Mouse (Mus musculus) ovary, postnatal 14 days (tissue): ENCODE data around the gene Terb1.

Source experiments
- DNase-seq: peaks from one replicate; pipeline ENCODE4 v3.0.0; 2022; ENCODE audit warnings: low spot score

Gene Terb1

GRCm38 (mm10) chr8:104411468-104411867, 98.2 kb downstream of the Terb1 start:
- DNase-seq, result no peak

DNA sequence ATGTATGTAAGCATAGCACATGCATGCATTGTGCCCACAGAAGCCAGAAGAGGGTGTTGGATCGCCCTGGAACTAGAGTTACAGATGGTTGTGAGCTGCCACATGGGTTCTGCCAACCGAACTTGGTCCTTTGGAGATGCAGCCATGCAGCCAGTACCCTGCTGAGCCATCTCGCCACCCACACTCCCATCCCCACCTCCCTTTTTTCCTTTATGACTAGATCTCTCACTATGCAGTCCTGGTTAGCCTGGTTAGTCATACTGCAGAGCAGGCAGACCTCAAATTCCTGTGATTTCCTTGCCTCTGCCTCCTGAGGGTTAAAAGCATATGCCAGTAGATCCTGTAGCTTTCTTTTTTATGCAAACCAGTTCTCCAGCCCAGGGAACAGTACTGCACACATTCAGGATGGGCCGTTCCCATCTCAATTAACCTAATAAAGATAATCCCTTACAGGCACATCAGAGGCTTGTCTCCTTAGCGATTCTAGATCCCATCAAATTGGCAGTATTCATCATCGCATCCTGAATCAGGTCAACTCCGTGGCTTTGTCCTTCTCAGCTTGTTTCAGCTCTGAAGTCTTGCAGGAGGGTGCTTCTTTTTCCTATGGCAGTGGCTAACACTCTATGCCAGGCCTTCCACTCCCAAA, 99.0 kb downstream of the Terb1 start:
- no peak for DNase-seq

DNA sequence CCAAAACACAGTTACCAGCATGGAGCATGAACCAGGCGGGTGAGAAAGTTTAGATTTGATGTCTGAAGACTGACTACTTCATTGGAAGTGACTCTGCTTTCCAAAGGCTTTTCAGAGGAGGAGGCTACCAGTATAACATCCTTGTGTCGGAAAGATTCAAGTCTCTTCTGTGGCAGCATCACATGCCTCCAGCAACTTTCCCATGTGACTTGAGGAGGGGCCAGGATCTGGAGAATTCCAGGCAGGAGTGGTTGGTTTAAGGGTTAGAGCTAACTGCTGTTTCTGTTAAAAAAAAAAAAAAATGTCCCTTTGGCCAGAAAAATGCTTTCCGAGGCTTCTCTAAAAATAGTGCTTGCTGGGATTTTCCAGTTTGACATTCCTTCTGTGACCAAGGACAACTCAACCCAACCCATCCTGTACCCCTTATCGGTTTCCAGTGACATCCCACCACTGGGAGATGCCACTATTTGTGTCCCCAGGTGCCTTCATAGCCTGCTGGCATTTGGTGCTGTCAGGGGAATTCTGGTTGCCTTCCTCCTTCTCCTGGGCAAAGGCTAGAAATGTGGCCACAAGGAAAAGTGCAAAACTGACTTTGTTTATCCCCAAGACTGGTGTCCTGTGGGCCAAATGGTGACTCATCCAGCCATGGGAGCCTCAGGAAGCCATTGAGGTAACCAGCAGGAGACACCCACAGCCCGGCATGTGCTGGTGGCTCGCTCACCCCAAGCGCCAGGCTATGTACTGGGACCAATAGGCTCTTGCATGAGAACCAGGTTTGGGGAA, 101.2 kb downstream of the Terb1 start:
- DNase-seq, result no peak

- no peak for DNase-seq
Observed at GRCm38 (mm10) chr8:104406340-104407128, 103.2 kb downstream of the Terb1 start.

- DNase-seq, result no peak
Observed at GRCm38 (mm10) chr8:104405430-104406187, 104.1 kb downstream of the Terb1 start.

GRCm38 (mm10) chr8:104403596-104403995, 106.1 kb downstream of the Terb1 start:
- DNase-seq, result no peak
